Mouse (Mus musculus) frontal cortex, adult (tissue): Measurements from ENCODE around the gene Kcnq1.

Source experiments
- ATAC-seq: cut with Nextera tagmentation; 2 replicates; pipeline ENCODE4 v1.9.2; 2017; ENCODE audit warnings: mild to moderate bottlenecking, moderate library complexity, mixed read lengths; ENCODE audit not compliant: low TSS enrichment

The Kcnq1 gene

GRCm38 (mm10) chr7:143106062-143106461 lies at the start of gene Kcnq1:
Kcnq1 (plus strand) TSS chr7:143106362.
- no peak for ATAC-seq

- ATAC-seq, result no peak
These were observed 49.1 kb upstream of the Kcnq1 start for GRCm38 (mm10) chr7:143057023-143057422.

GRCm38 (mm10) chr7:143057667-143058220 lies 48.4 kb upstream of the Kcnq1 start:
- no peak for ATAC-seq

- ATAC-seq, result no peak
These were observed 47.9 kb upstream of the Kcnq1 start for GRCm38 (mm10) chr7:143058221-143058697.

- ATAC-seq, result peak; percentile 15; the same call in 1 of the 2 replicates
These were observed 46.8 kb upstream of the Kcnq1 start for GRCm38 (mm10) chr7:143059202-143059870.

- ATAC-seq, result no peak
These were observed 43.5 kb upstream of the Kcnq1 start for GRCm38 (mm10) chr7:143062704-143063103.

- no peak for ATAC-seq
These were observed 41.9 kb upstream of the Kcnq1 start for GRCm38 (mm10) chr7:143064226-143064625.

- no peak for ATAC-seq
These were observed 40.5 kb upstream of the Kcnq1 start for GRCm38 (mm10) chr7:143065692-143066091.

- ATAC-seq, result no peak
These were observed 38.7 kb upstream of the Kcnq1 start for GRCm38 (mm10) chr7:143067469-143067868.

GRCm38 (mm10) chr7:143067897-143068296 lies 38.3 kb upstream of the Kcnq1 start:
- no peak for ATAC-seq

GRCm38 (mm10) chr7:143068316-143068881 lies 37.8 kb upstream of the Kcnq1 start:
- no peak; the same call in 1 of the 2 replicates for ATAC-seq

- peak; percentile 91 for ATAC-seq
These were observed 37.1 kb upstream of the Kcnq1 start, which contains the start of gene Tssc4 for GRCm38 (mm10) chr7:143068882-143069591. Tssc4 (plus strand) TSS chr7:143069249.

- no peak; the same call in 1 of the 2 replicates for ATAC-seq
These were observed 36.3 kb upstream of the Kcnq1 start for GRCm38 (mm10) chr7:143069751-143070400.

GRCm38 (mm10) chr7:143070506-143071070 lies 35.6 kb upstream of the Kcnq1 start:
- no peak for ATAC-seq

GRCm38 (mm10) chr7:143072605-143073004 lies 33.6 kb upstream of the Kcnq1 start:
- ATAC-seq, result no peak

- ATAC-seq, result no peak
These were observed 33.1 kb upstream of the Kcnq1 start for GRCm38 (mm10) chr7:143073086-143073485.

GRCm38 (mm10) chr7:143075394-143075793 lies 30.8 kb upstream of the Kcnq1 start:
- ATAC-seq, result no peak

GRCm38 (mm10) chr7:143077351-143077750 lies 28.8 kb upstream of the Kcnq1 start:
- no peak for ATAC-seq

- no peak for ATAC-seq
These were observed 24.1 kb upstream of the Kcnq1 start for GRCm38 (mm10) chr7:143082024-143082423.

GRCm38 (mm10) chr7:143083708-143084107 lies 22.5 kb upstream of the Kcnq1 start:
- no peak for ATAC-seq

GRCm38 (mm10) chr7:143086366-143086765 lies 19.8 kb upstream of the Kcnq1 start:
- no peak for ATAC-seq
